Mouse (Mus musculus) adrenal gland, postnatal 14 days (tissue): Measurements from ENCODE around the gene Olfr1359. TPM values are rescaled to one million over a fixed set of nuclear protein-coding genes. Genes with fewer than 3 reads are reported as not detected.
"Not testable (repeated sequence)": the region's sequence is repeated elsewhere in the genome, so short reads cannot be mapped to it uniquely, and the experiment has no call there.

Source experiments
- DNase-seq: peaks from one replicate; pipeline ENCODE4 v3.0.0; 2021; ENCODE audit warnings: mixed read lengths
- long read RNA-seq, 2 experiments: library from polyadenylated mRNA; stranded (forward); transcript quantifications; one replicate each; pipeline ENCODE4 v2.0.0; 2021
- total RNA-seq: library from RNA; stranded (reverse); gene quantifications from 2 replicates; pipeline ENCODE4 v1.2.3, GENCODE M21; 2021

The Olfr1359 gene
- total RNA-seq = not detected in 2 replicates
- long read RNA-seq, experiment 1 = 0 reads
- long read RNA-seq, experiment 2 = 0 reads

DNA sequence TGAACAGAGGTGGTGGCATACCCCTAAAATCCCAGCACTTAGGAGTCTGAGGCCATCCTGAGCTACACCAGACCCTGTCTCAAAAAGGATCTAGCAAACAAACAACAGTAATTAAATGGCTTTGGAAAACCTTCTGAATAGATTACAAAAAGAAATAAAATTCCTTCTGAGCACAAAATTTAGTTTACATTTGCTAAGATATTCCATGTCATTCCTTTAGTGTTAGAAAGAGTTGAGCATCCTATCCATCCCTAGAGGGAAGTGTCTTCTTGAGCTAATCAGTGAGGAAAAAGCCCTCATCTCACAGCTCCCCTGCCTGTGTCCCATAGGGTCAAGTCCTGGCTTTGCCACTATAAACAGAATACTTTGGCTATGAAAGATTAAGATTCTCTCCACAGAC is at the start of gene Olfr1359:
Gene Olfr1359, plus strand, starts transcription at position 301 of the 400 bp plus-strand sequence.
- no peak for DNase-seq

DNA sequence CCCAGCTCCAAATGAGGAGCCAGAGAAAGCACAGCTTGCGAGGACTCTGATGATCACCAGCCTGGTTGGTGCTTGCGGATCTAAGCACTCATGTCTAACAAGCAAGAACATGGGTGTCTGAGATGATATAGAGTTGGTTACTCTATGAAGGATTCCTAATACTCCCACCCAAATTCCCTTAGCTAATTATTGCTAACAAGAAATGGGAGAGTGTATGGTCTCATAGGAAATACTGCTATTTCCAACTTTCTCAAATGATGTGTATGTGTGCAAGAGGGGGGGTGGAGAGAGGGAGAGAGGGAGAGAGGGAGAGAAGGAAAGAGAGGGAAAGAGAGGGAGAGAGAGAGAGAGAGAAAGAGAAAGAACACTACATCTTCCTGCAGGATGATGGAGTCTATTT is 34.6 kb upstream of the Olfr1359 start, which contains the start of gene Olfr1361:
Gene Olfr1361, minus strand, starts transcription at position 101 of the 400 bp plus-strand sequence.
- DNase-seq = no peak

DNA sequence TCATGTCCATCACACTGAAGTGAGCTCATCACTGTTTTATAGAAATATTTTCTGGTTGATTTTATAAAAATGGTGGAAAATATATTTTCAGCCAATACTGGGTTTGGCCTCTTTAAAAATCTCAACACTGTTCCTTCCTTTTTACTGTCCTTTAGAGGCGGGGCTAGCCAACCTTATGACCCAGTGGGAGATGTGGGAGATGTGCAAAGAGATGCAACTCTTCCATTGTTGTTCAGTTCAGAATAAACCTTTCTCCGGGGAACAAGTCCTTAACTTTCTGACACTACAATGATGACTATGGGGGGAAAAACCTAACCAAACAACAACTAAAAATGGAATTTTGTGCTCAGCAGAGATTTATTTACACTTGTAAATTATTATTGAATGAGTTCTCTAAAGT is 20.6 kb upstream of the Olfr1359 start, which contains the start of gene Olfr1360:
Gene Olfr1360, minus strand, starts transcription at position 101 of the 400 bp plus-strand sequence.
- DNase-seq = no peak

DNA sequence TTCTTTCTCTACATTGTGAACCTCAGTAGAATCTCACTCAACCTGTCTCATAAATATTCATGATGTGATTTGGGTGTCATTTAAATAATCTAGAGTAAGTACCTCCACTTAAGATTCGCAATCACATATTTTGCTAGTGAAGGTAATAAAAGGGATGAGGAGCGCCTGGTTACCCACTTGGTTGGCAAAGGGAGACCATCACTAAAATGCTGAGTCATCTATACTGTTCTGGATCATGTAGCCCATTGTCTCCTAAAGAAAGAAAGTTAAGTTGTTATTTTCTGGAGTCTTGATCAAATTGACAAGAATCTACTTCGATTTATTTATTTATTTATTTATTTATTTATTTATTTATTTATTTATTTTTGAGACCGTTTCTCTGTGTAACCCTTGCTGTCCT is 8.8 kb downstream of the Olfr1359 start:
- DNase-seq = no peak

GRCm38 (mm10) chr13:21710031-21710711 is 12.3 kb downstream of the Olfr1359 start:
- DNase-seq = peak; percentile 93

- peak; percentile 84 for DNase-seq
Observed at GRCm38 (mm10) chr13:21710821-21711525, 13.1 kb downstream of the Olfr1359 start.

GRCm38 (mm10) chr13:21711698-21712097 is 13.8 kb downstream of the Olfr1359 start:
- no peak for DNase-seq

DNA sequence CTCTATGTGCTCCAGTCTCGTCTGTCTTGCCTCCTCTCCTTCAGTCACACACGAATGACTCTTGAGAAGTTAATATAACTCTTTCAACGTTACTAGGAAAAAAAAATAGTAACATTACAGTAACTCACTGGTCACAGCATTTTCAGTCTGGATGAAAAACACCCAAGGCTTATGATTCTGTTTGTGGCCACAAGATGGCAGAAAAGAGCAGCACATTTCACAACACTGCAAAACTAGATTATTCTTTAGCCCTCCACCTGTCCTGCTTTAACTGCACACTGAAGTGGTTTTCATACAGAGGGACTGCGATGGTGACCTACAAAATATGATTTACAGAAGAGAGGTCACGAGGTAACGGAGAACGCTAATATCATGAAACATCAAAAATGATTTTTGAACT is 16.8 kb downstream of the Olfr1359 start:
- DNase-seq = peak; percentile 64

- DNase-seq = peak; percentile 17
Observed at GRCm38 (mm10) chr13:21715131-21715863, 17.4 kb downstream of the Olfr1359 start.

GRCm38 (mm10) chr13:21715864-21716539 is 18.1 kb downstream of the Olfr1359 start, which contains the start of the genes Hist1h2bl and Hist1h2ai:
Gene Hist1h2bl (minus strand): TSS chr13:21716143.
Gene Hist1h2ai (plus strand): TSS chr13:21716422.
- peak; percentile 82 for DNase-seq

DNA sequence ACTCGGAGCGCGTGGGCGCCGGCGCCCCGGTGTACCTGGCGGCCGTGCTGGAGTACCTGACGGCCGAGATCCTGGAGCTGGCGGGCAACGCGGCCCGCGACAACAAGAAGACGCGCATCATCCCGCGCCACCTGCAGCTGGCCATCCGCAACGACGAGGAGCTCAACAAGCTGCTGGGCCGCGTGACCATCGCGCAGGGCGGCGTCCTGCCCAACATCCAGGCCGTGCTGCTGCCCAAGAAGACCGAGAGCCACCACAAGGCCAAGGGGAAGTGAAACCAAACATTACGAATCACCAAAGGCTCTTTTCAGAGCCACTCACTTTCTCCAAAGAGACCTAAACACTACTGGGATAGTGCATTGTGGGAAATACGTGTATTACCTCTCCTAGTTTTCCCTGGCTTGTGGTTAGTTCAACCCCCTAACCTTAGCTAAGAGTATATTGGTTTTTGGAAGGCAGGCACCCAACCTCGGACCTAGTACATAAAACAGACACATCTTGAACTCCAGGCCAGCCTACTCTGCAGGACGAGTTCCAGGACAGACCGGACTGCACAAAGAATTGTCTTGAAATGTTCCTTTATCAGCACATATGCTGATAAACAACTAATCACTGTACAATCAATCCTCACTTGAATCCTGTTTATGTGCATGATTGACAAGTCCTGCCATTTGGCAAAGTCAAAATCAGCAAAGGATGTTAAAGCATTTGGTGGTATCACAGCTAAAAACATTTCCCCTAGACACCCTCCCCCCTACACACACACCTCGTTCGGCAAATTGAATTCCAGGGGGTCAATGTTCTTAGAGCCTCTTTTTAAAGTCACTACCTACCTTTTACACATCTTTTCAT is 18.9 kb downstream of the Olfr1359 start:
- DNase-seq = peak; percentile 16

- peak; percentile 86 for DNase-seq
Observed at GRCm38 (mm10) chr13:21717397-21718357, 19.8 kb downstream of the Olfr1359 start, which contains the start of gene Hist1h3h. Gene Hist1h3h (plus strand): TSS chr13:21717659.

DNA sequence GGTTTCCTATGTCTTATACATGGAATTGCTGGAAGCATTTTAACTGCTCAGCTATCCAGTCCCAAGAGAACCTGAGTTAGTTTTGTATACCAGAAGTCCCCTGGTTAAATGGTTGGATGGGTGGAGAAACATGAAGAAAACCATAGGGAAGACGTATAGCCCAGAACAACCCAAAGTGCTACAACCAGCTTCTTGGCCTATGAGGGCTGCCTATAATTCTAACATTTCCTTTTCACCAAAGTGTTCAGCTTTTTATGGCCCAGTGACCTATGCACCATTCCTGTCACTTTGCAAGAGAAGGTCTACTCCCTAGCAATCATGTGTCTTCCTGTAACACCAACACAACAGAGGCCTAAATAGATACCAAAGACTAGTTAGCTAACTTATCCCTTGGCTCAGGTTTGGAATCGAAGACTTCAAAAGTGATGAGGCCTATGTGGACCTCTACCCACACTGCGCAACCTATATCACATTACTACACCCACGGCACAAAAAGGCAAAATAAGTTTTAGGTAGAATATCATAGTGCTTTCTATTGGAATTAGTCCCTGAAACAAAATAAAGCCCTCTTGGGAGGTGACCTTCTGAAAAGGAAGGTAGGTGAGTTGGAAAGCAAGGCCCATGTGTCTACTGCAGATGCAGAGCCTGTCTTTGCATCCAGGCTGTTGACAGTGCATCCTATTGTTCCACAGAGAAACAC is 20.6 kb downstream of the Olfr1359 start:
- DNase-seq = no peak

DNA sequence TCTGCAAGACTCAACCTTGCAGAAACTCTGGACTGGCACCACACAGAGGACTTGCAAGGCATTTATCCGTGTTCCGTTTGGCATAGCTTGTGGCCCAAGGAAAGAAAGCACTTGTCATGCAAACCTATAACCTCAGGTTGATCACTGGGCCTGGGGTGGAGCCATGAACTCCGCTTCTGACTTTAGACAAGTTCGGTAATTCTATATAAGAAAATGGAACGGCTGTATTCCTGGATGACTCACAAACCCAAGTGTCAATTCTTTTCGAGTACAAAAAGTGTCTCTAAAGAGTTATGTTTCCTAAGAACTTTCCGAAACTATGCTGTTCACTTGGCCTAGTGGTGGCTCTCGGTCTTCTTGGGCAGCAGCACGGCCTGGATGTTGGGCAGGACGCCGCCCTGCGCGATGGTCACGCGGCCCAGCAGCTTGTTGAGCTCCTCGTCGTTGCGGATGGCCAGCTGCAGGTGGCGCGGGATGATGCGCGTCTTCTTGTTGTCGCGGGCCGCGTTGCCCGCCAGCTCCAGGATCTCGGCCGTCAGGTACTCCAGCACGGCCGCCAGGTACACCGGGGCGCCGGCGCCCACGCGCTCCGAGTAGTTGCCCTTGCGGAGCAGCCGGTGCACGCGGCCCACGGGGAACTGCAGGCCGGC is 23.3 kb downstream of the Olfr1359 start:
- DNase-seq = not testable (repeated sequence)

GRCm38 (mm10) chr13:21721757-21722372 is 24.0 kb downstream of the Olfr1359 start, which contains the start of gene Hist1h2bm:
Gene Hist1h2bm (plus strand): TSS chr13:21722044.
- peak; percentile 58 for DNase-seq

DNA sequence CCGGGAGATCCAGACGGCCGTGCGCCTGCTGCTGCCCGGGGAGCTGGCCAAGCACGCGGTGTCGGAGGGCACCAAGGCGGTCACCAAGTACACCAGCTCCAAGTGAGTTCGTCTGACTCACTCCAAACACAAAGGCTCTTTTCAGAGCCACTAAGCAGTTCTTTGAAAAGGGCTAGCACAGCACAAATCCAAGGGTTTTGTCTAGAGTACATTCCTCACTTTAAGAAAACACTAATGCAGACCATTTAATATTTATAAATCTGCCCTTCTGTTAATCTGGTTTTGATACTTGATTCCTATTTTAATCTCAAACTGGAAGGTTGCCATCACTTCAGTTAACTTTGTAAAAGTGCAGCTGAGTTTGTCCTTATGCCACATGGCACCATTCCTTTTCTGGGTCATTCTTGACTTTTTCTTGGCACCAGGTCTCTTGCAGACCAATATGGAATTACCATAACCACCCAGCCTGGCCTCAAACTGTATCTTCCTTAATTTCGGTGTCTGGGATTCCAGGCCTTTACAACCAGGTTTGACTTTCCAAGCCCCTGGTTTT is 24.5 kb downstream of the Olfr1359 start:
- no peak for DNase-seq
